Mouse (Mus musculus): ENCODE measurements around the gene Slc24a3.

- no peak for TF ChIP-seq CTCF (IDR thresholded peaks at IDR 0.05; ENCODE audit: insufficient read depth, low read length)
- TF ChIP-seq POLR2A (IDR thresholded peaks at IDR 0.05; ENCODE audit: borderline replicate concordance, extremely low read depth, low read depth, low read length): no peak
Measured at GRCm38 (mm10) chr2:145227351-145227750, 59.8 kb downstream of the Slc24a3 start.
